Mouse (Mus musculus) layer of hippocampus, adult 9-11 months (tissue): Measurements from ENCODE around the gene Ednra.
"Not testable (repeated sequence)": the region's sequence is repeated elsewhere in the genome, so short reads cannot be mapped to it uniquely, and the experiment has no call there.

Experiments used
- DNase-seq: peaks from one replicate; pipeline ENCODE4 v3.0.0; 2022

The Ednra gene

DNA sequence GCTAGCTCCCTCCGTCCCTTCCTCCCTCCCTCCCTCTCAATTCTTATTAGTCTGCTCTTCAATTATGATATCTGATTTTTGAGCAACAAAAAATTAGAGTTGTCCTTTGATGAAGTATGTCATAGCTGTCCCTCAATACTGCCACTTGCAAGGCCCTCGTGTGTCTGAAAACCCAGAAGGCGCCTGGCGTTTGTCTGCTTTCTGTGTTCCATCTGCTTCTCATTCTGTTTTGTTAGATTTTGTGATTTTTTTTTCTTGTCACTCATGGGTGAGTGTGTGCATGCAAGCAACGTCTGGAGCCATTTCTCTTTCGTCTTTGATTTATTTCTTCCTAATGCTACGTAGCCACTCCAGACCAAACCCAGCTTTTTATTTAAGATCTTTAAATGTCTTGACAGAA, 9.8 kb downstream of the Ednra start:
- peak; percentile 27 for DNase-seq

DNA sequence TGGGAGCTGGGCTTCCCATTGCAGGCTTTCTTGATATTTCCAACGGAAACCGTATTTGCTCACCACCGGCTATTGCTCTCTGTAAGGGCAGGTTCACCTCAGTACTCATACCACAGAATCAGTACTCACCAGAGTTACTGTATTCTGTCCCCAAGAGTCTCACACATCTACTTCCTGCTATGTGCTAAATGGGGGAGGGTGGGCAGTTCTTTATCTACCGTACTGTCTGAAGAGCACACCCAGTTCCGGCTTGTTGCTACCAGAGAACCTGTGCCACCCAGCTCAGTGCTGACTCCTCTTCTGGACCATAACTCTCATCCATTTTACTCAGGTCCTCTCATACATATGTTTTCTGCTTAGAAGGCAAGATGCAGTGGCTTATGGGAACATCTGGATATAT, 10.6 kb downstream of the Ednra start:
- no peak for DNase-seq

DNA sequence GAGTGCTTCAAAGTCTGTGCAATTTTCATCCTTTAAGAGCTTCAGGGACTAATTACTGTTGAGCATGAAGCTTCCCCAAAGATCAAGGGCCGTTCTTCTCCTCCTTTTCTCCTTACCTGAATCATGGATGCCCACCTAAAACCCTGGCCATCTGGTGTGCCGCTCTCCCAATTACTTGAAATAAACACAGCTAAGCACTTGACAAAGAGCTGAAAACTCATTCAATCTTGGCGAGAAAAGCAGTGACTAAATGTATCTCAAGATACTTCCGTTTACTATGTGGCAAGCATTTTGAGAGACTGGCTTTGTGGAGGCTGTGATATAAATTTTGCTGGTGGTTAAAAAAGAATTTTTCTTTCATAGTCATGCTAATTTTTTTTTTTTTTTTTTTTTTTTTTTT, 19.5 kb downstream of the Ednra start:
- no peak for DNase-seq

DNA sequence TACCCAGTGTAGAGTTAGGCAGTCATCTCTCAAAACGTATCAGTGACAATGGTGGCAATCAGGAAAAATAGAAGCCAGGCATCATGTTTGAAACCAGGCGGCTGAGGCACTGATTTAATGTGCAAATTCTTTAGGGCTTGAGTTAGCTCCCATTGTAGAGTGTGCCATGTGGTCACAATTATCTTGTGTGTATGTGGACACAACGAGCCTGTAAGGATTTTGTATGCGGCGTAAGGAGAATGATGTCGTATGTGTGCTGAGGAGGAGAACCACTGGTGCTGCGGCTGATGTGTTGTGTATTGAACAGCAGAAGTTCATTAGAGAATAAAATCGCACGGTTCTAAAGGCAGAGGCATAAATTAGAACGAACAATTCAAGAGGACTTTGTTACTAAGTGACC, 26.2 kb downstream of the Ednra start:
- DNase-seq: no peak

DNA sequence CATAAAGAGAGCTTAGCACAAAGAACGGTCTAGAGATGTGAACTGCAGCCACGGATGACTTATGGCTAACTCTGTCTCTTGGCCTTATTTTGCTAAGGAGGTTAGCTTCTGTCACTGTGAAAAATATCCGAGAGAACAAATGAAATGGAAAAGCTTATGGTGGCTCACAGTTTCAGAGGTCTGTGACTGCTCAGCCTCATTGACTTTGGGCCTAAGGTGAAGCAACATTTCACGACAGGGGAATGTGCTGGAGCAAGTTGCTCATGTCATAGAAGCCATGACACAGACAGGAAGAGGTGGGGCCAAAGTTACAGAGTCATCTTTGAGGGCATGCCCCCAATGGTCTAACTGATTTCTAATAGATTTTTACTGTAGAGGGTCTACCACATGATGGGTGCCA, 28.1 kb downstream of the Ednra start:
- no peak for DNase-seq

DNA sequence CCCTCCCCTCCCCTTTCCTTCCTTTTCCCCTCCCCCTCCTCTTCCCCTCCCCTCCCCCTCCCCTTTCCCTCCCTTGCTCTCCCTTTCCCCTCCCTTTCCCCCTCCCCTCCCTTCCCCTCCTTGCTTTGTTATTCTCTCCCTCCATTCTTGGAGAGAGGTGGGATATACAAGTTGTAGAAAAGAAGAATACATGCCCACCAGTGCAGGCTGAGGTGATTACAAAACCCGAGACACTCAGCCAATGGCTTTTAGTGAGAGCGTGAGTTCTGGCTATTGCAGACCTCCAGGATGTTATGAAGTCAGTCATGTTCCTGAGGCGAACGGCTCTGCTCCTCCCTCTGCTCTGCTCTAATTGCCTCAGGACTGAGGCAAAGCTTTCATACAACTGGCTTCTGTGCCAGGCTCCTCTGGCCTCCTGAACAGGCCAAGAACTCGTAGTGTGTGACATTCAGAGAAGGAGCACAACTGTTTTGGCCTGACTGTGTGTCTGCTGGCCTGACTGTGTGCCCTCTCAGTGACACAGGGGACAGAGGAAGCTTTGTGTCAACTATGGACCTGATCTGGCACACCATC, 28.7 kb downstream of the Ednra start:
- DNase-seq: no peak

DNA sequence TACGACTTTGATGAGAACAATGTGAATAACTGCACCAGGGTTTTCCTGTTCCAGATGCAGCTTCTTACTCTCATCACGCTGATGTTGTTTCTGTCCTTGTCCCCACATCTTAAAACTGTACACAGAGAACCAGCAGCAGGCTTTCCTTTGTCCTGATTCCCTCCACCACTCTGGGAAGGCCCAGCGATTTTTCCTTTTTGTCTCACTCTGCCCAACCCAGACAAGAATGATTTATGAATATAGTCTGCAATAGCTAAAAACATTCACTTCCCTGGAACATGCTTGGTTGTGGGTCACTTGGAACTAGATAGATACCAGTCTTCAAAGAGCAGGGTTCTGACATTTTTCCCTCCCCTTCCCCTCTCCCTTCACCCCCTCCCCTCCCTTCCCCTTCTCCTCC, 29.2 kb downstream of the Ednra start:
- DNase-seq: no peak

DNA sequence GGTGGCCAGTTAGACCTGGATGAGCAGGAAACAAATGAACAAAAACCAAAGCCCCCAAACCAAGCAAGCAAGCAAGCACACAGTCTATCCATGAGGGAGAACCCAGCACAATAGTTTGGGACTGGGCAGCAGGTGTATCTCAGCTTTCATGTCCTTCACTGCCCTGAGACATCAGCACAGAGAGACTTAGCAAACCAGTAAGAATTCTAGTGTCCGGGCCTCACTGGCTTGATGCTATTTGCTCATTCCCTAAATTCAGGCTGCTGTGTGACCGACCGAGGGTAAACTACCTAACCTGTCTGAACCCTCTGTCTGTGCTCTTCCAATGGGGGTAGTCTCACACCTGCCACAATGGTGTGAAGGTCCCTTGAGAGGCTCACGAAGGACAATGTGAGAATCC, 29.7 kb downstream of the Ednra start:
- DNase-seq: no peak

DNA sequence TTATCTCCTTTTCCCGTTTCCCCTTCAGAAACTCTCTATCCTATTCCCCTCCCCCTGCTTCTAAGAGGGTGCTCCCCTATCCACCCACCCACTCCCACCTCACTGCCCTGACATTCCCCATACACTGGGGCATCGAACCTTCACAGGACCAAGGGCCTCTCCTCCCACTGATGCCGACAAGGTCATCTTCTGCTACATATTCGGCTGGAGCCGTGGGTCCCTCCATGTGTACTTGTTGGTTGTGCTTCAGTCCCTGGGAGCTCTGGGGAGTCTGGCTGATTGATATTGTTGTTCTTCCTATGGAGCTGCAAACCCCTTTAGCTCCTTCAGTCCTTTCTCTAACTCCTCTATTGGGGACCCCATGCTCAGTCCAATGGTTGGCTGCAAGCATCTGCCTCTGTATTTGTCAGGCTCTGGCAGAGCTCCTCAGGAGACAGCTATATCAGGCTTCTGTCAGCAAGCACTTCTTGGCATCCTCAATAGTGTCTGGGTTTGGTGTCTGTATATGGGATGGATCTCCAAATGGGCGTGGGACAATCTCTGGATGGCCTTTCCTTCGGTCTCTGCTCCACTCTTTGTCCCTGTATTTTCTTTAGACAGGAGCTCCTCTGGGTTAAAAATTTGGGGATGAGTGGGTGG, 34.7 kb downstream of the Ednra start:
- DNase-seq: not testable (repeated sequence)

DNA sequence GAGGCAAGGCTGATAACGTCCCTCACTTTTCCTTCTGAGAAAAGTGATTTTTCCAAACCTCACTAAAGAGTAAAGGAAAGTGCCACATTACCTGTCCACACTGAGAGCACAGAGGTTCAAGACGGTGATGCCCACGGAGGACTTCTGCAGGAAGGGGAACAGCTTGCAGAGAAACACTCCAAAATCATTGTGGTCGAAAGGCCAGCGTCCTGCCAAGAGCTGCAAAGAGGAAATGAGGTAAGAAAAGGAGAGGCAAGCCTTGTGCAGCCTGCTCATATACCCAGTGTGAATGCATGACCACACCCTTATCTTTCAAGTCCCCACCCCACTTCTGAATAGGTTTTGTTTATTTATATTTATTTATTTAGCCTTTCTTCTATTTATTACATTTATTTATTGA, 35.3 kb downstream of the Ednra start:
- DNase-seq: no peak

DNA sequence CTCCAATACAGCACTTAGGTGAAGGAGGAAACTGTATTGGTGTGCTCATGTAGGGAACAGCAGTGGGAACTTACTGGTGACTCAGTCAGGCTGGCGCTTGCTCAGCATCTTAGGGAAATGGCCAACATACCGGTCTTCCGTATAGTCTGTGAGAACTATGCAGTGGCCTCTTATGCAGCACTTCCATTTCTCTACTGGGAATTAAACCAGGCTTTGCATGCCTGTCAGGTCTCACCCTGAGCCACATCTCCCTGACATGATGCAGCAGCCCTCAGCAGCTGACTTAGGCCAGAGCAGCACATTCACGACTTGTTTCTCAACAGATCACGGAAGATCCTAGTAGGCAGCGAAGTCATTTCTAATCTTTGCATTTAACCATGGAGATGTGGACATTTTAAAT, 39.9 kb downstream of the Ednra start:
- no peak for DNase-seq

DNA sequence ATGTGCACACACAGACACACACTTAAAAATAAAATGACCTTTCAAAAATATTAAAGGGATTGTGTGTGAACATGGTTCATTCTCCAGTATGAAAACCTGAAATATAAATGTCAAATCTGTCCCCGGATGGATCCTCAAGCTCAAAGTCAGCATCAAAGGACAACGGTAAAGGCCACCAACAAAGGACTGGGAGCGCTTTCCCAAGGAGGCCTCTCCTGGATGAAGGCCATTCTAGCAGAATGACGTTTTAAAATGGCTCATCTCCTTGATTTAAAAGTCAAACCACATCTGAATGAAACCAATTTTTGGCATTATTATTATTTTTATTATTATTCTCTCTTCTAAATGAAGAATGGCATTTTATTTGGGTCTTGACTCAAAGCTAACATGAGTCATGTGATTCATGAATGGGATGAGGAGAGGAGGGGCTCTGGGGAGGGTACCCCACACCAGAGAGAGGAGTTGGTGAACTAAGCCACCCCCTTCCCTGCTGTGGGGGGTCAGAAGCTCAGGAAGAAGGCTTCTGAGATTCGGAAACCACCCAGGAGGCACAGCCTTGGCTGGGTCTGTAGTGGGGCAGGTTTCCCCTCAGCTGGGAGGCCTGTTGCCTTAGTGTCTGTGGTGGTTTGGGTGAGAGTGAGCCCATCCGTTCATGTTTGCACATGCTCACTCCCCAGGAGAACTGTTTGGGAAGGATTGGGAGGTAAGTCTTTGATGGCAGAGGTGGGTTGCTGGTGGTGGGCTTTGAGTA, 40.7 kb downstream of the Ednra start:
- DNase-seq: no peak

DNA sequence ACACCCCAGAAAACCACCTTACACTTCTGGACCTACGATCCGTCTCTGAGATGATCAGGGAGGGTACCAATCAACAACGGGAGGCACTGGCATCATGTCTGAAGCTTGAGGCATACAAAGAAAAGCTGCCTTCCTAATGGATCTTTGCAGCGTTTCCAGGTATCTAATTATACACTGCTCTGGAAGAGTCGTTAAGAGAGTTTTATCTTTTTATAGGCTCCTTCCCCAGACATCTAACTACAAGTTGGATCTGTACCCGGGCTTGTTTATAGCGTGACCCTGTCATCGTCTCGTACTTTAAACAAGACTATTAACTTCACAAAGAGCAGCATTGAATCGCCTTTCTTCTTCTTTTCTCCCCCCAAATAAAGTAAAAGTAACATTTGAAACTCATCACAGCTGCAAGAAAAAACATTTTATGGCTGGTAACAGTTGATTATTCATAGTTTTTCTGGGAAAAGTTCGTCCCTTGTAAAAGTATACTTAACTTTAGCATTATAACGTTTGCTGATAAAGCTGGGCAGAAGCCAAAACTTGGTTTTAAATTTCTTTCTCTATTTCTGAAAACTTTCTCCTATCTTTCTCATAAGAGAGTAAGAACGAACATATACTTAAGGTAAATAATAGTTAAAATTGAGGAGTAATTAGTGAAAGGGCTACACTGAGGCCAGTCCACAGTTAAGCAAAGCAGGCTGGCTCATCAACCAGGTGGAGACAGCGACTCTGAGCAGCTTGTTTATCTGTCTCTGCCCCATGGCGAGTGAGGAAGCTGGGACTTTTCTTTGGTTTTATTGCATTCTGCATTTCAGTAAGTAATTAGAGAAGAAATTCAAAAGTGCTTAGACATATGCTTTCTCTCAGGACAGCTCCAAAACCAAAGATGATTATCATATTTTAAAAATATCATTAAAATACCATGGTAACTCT, 42.0 kb downstream of the Ednra start:
- no peak for DNase-seq

DNA sequence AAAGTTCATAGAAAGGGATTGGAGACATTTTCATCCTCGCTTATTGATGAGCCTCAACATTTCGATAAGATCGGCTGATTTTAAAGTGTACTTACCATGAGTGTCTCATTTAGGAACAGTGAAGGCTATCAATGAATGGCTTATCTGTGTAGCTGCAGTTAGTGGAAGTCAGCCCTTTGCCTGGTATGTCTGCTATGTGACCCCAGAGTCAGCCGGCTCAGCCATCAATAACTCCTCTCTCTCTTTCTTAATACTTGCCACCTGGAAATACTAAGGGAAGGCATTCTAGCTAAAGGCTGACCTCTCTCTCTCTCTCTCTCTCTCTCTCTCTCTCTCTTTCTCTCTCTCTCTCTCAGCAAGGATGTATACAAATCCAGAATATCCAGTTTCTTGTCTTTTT, 52.2 kb downstream of the Ednra start:
- no peak for DNase-seq

DNA sequence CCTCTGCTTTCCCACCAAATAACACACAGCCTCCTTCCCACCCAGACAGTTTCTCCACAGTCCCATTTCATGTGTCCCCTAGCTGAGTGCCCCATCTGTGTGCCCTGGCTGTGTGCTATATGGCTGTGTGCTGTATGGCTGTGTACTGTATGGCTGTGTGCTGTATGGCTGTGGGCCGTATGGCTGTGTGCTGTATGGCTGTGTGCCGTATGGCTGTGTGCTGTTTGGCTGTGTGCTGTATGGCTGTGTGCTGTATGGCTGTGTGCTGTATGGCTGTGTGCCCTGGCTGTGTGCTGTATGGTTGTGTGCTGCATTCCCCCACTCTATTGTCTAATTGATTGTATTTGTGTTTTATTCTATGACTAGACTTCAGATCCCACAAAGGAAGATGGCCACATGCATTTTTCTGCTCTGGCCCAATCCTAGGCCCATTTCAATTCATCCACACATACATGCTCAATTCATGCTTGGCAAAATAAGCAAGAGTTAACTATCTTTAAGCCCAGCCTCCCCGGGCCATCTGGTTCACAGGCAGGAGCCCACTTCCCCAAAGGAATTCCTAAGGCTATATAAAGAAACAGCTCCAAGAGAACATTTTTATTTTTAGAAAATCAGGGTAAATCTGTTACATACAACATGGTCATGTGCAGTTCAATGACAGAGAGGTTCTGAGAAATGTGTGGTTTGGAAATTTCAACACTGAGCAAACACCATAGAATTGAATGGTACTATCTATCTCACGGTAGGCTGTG, 53.5 kb downstream of the Ednra start:
- DNase-seq: no peak

DNA sequence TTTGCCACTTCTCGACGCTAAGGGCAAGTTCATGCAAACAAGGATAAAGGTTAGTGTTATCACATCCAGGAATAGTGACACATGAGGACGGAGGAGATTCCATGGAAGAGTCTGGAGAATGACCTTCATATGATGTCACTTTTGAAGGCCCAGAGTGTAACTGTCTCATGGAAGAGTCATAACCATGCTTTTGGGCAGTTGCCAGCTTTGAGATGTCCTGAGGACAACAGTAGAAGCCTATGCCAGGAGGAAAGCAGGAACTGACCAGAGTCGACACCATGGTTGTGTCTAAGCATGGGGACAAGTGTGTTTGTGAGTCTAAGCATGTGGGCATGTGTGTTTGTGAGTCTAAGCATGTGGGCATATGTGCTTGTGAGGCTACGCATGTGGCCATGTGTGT, 56.3 kb downstream of the Ednra start:
- DNase-seq: no peak

DNA sequence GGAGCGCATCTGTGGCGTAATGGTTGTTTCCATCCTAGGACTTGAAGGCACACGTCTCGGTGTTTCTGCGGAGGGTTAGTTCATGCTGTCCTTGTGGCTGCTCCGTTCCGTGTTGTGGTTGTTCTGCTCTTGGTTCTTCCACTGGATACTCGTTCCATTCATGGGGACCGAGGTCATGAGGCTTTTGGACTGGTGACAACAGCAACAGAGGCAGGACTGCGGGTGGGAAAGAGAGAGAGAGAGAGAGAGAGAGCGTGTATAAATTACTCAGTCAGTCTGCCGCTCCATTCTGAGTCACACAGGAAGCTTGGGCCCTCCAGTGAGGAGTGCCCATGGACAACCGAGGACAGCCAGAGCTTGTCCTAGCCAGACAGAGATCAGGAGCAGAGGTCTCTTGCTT, 59.4 kb downstream of the Ednra start:
- DNase-seq: no peak

DNA sequence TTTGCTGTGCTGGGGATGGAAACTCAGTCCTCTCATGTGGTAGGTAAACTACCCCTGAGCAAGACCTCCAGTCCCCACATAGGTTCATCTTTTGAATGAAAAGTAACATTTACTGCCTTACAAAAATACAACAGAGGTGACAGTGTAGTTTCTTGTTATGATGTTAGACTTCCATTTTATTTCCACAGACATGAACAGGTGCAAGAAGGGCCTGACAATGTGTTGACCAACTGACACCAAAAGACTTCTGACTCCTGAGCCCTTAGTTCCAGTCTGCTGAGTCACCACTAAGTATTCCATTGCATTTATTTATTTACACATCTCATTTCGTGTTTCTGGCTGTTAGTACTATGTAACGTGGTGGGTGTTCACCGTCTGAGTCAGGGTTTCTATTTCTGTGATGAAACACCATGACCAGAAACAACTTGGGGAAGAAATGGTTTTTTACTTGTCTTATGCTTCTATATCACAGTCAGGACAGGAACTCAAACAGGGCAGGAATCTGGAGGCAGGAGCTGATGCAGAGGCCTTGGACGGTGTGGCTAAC, 64.7 kb downstream of the Ednra start:
- no peak for DNase-seq

DNA sequence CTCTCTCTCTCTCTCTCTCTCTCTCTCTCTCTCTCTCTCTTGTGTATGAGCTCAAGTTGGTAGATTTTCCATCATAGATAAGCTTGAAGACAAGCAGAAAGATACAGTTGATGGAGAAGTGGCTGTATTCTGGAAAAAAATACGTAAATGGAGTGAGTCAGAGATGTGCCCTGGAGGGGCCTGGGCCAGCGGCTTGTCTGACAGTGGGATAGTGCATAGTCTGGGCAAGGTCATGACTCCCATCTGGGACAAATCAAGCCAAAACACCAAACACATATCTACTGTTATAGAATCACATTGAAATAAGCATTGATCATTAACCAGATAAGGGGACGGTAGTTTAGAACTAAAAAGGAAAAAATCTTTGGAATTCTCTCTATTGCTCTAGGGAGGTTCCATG, 65.9 kb downstream of the Ednra start:
- DNase-seq: no peak

DNA sequence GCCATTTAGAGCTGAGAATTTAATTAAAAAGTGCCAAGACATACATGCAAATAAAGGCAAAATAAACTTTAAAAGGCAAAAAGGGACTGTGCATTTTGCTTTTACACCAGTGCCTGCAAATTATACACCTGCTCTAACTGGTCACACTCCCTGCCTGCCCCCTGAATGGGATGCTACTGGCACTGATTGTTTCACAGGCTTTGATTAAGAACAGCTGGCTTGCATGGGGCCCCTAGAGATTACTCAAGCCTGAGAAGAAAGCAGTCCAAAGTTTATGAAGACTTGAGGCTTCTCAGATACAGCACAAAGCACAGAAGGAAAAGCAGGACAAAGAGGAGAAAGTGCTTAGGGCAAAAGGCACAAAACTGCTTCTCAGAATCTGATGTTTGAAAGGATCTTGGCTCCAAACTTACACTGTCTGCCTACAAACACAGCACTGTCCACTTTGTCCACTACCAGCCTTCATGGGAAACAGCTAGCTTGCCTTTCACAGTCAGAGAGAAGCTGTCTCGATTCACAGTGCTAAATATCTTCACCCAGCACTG, 73.5 kb downstream of the Ednra start:
- DNase-seq: no peak

DNA sequence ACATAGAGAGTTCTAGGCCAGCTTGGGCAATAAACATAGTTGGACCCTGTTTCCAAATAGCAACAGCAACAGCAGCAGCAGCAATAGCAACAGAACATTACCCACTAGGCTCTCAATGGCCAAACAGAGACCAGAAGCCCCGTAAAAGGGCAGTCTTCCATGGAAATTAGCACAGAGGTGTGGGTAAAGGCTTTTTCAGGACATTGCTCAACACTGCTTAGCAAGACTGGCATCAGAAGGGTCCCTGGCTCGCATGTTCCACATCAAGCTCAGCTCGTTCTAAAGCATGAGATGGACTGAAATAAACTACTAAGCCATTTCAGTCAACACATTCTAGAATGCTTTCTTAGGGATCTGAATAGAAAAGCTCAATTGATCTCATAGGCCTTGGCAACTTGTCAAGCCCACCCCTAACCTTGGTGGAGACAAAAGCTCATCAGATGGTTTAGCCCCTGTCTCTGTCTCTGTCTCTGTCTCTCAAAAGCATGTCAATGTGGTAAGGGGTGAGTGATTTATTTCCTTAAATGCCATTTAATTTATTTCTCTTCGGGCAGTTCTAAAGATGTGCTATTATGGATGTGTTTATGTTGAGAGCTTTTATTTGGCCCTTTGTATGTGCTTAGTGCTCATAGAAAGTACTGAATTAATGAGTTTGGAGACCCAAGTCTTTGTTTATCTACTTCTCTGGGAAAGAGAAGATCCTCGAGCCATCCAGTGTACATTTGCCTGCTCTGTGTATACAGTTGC, 84.0 kb downstream of the Ednra start:
- DNase-seq: no peak
